Mouse (Mus musculus): ENCODE data around the gene Smarca2. TPM values are rescaled to one million over a fixed set of nuclear protein-coding genes. Genes with fewer than 3 reads are reported as not detected.
"Not testable (repeated sequence)": the region's sequence is repeated elsewhere in the genome, so short reads cannot be mapped to it uniquely, and the experiment has no call there.

Smarca2 gene
- polyA plus RNA-seq, 1 experiment from 2014 or later, result 25.8 TPM

- H3K36me3 ChIP-seq, result no peaks in the 10 kb centered on the region
- WGBS, result 71% methylated on average over 9 of the region's 9 CpGs
- H3K4me3 ChIP-seq, result no peak overlapping the region
- H3K27ac ChIP-seq (replicated peaks), result no peak overlapping the region
- no peak for ATAC-seq (ENCODE audit: extremely low read depth, insufficient number of reproducible peaks, low FRiP score, low TSS enrichment)
- no peaks in the 10 kb centered on the region for H3K27me3 ChIP-seq (replicated peaks)
- no peak overlapping the region for H3K9ac ChIP-seq
- H3K4me1 ChIP-seq, result peaks cover 23% of the 10 kb centered on the region
- H3K4me2 ChIP-seq, result no peak overlapping the region
- H3K9me3 ChIP-seq, result no peaks in the 10 kb centered on the region
These were observed 125.6 kb downstream of the Smarca2 start for GRCm38 (mm10) chr19:26730486-26730885.

GRCm38 (mm10) chr19:26731121-26731520, 126.3 kb downstream of the Smarca2 start:
- 76% methylated on average over 4 of the region's 4 CpGs for WGBS
- Histone ChIP-seq H3K9me3 (no peaks in the 10 kb centered on the region), H3K4me3 (no peak overlapping the region)

GRCm38 (mm10) chr19:26731809-26732208, 127.0 kb downstream of the Smarca2 start:
- H3K9ac ChIP-seq, result no peak overlapping the region
- 5% methylated on average over 4 of the region's 4 CpGs for WGBS

More at GRCm38 (mm10) chr19:26731121-26731520, 126.3 kb downstream of the Smarca2 start:
- Histone ChIP-seq H3K4me2 (no peak overlapping the region), H3K4me1 (peaks cover 23% of the 10 kb centered on the region), H3K9ac (no peak overlapping the region), H3K36me3 (no peaks in the 10 kb centered on the region), H3K27ac (replicated peaks) (no peak overlapping the region), H3K27me3 (replicated peaks) (no peaks in the 10 kb centered on the region)
- no peak for ATAC-seq (ENCODE audit: extremely low read depth, insufficient number of reproducible peaks, low FRiP score, low TSS enrichment)

GRCm38 (mm10) chr19:26733055-26733454, 128.2 kb downstream of the Smarca2 start:
- Histone ChIP-seq H3K4me1 (peaks cover 18% of the 10 kb centered on the region), H3K9ac (no peak overlapping the region), H3K36me3 (no peaks in the 10 kb centered on the region), H3K4me2 (no peak overlapping the region), H3K4me3 (no peak overlapping the region), H3K27me3 (replicated peaks) (no peaks in the 10 kb centered on the region), H3K27ac (replicated peaks) (no peak overlapping the region), H3K9me3 (no peaks in the 10 kb centered on the region)
- no peak for ATAC-seq (ENCODE audit: extremely low read depth, insufficient number of reproducible peaks, low FRiP score, low TSS enrichment)
- 66% methylated on average over 2 of the region's 2 CpGs for WGBS

More at GRCm38 (mm10) chr19:26731809-26732208, 127.0 kb downstream of the Smarca2 start:
- ATAC-seq (ENCODE audit: extremely low read depth, insufficient number of reproducible peaks, low FRiP score, low TSS enrichment), result no peak
- H3K9me3 ChIP-seq, result no peaks in the 10 kb centered on the region
- no peaks in the 10 kb centered on the region for H3K27me3 ChIP-seq (replicated peaks)
- H3K4me3 ChIP-seq, result no peak overlapping the region
- H3K36me3 ChIP-seq, result no peaks in the 10 kb centered on the region
- H3K4me2 ChIP-seq, result no peak overlapping the region
- H3K27ac ChIP-seq (replicated peaks), result no peak overlapping the region
- H3K4me1 ChIP-seq, result peaks cover 23% of the 10 kb centered on the region

GRCm38 (mm10) chr19:26733546-26734100, 128.8 kb downstream of the Smarca2 start:
- Histone ChIP-seq H3K4me3 (no peak overlapping the region), H3K36me3 (no peaks in the 10 kb centered on the region), H3K9me3 (no peaks in the 10 kb centered on the region), H3K4me1 (peaks cover 14% of the 10 kb centered on the region), H3K27me3 (replicated peaks) (no peaks in the 10 kb centered on the region), H3K9ac (peak overlapping the region; percentile 1; the same call in 1 of the 2 replicates), H3K27ac (replicated peaks) (no peak overlapping the region), H3K4me2 (no peak overlapping the region)
- ATAC-seq (ENCODE audit: extremely low read depth, insufficient number of reproducible peaks, low FRiP score, low TSS enrichment), result no peak
- WGBS, result 44% methylated on average over 7 of the region's 7 CpGs

- whole genome bisulfite sequencing, result 77% methylated on average over 10 of the region's 10 CpGs
- Histone ChIP-seq H3K36me3 (no peaks in the 10 kb centered on the region), H3K9me3 (no peaks in the 10 kb centered on the region), H3K27ac (replicated peaks) (no peak overlapping the region), H3K9ac (no peak overlapping the region), H3K4me2 (no peak overlapping the region), H3K4me1 (peaks cover 14% of the 10 kb centered on the region), H3K27me3 (replicated peaks) (no peaks in the 10 kb centered on the region), H3K4me3 (no peak overlapping the region)
- no peak for ATAC-seq (ENCODE audit: extremely low read depth, insufficient number of reproducible peaks, low FRiP score, low TSS enrichment)
These were observed 129.9 kb downstream of the Smarca2 start for GRCm38 (mm10) chr19:26734704-26735109.

GRCm38 (mm10) chr19:26745021-26745420, 140.2 kb downstream of the Smarca2 start:
- not testable (repeated sequence) for H3K4me3 ChIP-seq; ATAC-seq (ENCODE audit: extremely low read depth, insufficient number of reproducible peaks, low FRiP score, low TSS enrichment); H3K27ac ChIP-seq (replicated peaks); H3K9ac ChIP-seq; H3K36me3 ChIP-seq; H3K27me3 ChIP-seq (replicated peaks); H3K4me2 ChIP-seq; H3K9me3 ChIP-seq
- WGBS, result 79% methylated on average over 4 of the region's 4 CpGs
- H3K4me1 ChIP-seq, result peaks cover 17% of the 10 kb centered on the region

GRCm38 (mm10) chr19:26745567-26745966, 140.7 kb downstream of the Smarca2 start:
- no peak overlapping the region for H3K27ac ChIP-seq (replicated peaks)
- WGBS, result 82% methylated on average over 7 of the region's 7 CpGs

GRCm38 (mm10) chr19:26746290-26746689, 141.4 kb downstream of the Smarca2 start:
- no peak overlapping the region for H3K4me2 ChIP-seq
- ATAC-seq (ENCODE audit: extremely low read depth, insufficient number of reproducible peaks, low FRiP score, low TSS enrichment), result no peak
- no peaks in the 10 kb centered on the region for H3K36me3 ChIP-seq
- H3K9ac ChIP-seq, result no peak overlapping the region
- no peak overlapping the region for H3K4me3 ChIP-seq
- no peak overlapping the region for H3K27ac ChIP-seq (replicated peaks)
- no peaks in the 10 kb centered on the region for H3K27me3 ChIP-seq (replicated peaks)
- H3K4me1 ChIP-seq, result peaks cover 19% of the 10 kb centered on the region
- no peaks in the 10 kb centered on the region for H3K9me3 ChIP-seq
- 89% methylated on average over 10 of the region's 10 CpGs for WGBS

More at GRCm38 (mm10) chr19:26745567-26745966, 140.7 kb downstream of the Smarca2 start:
- Histone ChIP-seq H3K4me1 (peaks cover 19% of the 10 kb centered on the region), H3K9me3 (no peaks in the 10 kb centered on the region), H3K4me3 (no peak overlapping the region), H3K4me2 (no peak overlapping the region), H3K36me3 (no peaks in the 10 kb centered on the region), H3K27me3 (replicated peaks) (no peaks in the 10 kb centered on the region), H3K9ac (no peak overlapping the region)
- ATAC-seq (ENCODE audit: extremely low read depth, insufficient number of reproducible peaks, low FRiP score, low TSS enrichment), result no peak

GRCm38 (mm10) chr19:26746709-26747467, 142.0 kb downstream of the Smarca2 start:
- WGBS, result 55% methylated on average over 6 of the region's 6 CpGs
- Histone ChIP-seq H3K9me3 (no peaks in the 10 kb centered on the region), H3K27me3 (replicated peaks) (no peaks in the 10 kb centered on the region), H3K36me3 (0 out of 2 replicates have a peak, but pooled peaks cover 2% of the 10 kb centered on the region), H3K27ac (replicated peaks) (peak overlapping the region; percentile 97), H3K9ac (peak overlapping the region; percentile 80), H3K4me2 (peak overlapping the region; percentile 84), H3K4me1 (peaks cover 19% of the 10 kb centered on the region), H3K4me3 (peak overlapping the region; percentile 61)
- ATAC-seq (ENCODE audit: extremely low read depth, insufficient number of reproducible peaks, low FRiP score, low TSS enrichment), result no peak

GRCm38 (mm10) chr19:26747571-26748539, 143.0 kb downstream of the Smarca2 start:
- Histone ChIP-seq H3K27ac (replicated peaks) (peak overlapping the region; percentile 97), H3K9me3 (no peaks in the 10 kb centered on the region), H3K4me2 (peak overlapping the region; percentile 84), H3K27me3 (replicated peaks) (no peaks in the 10 kb centered on the region), H3K4me3 (peak overlapping the region; percentile 61), H3K4me1 (peaks cover 25% of the 10 kb centered on the region), H3K9ac (peak overlapping the region; percentile 80), H3K36me3 (0 out of 2 replicates have a peak, but pooled peaks cover 5% of the 10 kb centered on the region)
- under 1% methylated on average over 36 of the region's 36 CpGs for WGBS
- peak; percentile 65; the same call in 1 of the 2 replicates for ATAC-seq (ENCODE audit: extremely low read depth, insufficient number of reproducible peaks, low FRiP score, low TSS enrichment)
